Mouse (Mus musculus) adrenal gland, postnatal 0 days (tissue): ENCODE results near the gene Hs6st2. TPM values are rescaled to one million over a fixed set of nuclear protein-coding genes. Genes with fewer than 3 reads are reported as not detected.

Experiments
- polyA plus RNA-seq: library from polyadenylated mRNA; unstranded; fragments of >200 nt; fragmentation: Nextera tagmentation; extraction: Ambion mirVana; gene quantifications from 2 replicates; pipeline ENCODE4 v1.2.1, GENCODE M21; 2015

Gene Hs6st2
- polyA plus RNA-seq: 2.4 and 4.4 TPM in 2 replicates

GRCm38 (mm10) chrX:51681756-51682155 is at the start of gene Hs6st2:
Hs6st2 (minus strand) TSS chrX:51681856.

Other genes with a start within 250 kb of the Hs6st2 start
- not detected in 2 replicates for gene Usp26, start 119.4 kb upstream of the Hs6st2 start, polyA plus RNA-seq